Mouse (Mus musculus) G1E (cell line): ENCODE results near the gene Slc7a9. TPM values are rescaled to one million over a fixed set of nuclear protein-coding genes. Genes with fewer than 3 reads are reported as not detected.

Source experiments
- ATAC-seq: 2 replicates; pipeline ENCODE4 v1.8.0; 2016; ENCODE audit warnings: mild to moderate bottlenecking; ENCODE audit not compliant: insufficient number of reproducible peaks, poor library complexity, low FRiP score, severe bottlenecking; ENCODE audit errors: extremely low read depth
- DNase-seq: peaks from one replicate; pipeline ENCODE4 v3.0.0; 2012; ENCODE audit warnings: low spot score
- H3K27me3 ChIP-seq: 2 replicates; pipeline ENCODE4 v1.6.1; 2012; ENCODE audit warnings: mild to moderate bottlenecking, low read length, inconsistent platforms; ENCODE audit not compliant: insufficient read depth
- H3K36me3 ChIP-seq: replicated peaks from 2 replicates; pipeline ENCODE3; 2012; ENCODE audit warnings: mild to moderate bottlenecking, inconsistent platforms
- H3K4me1 ChIP-seq: 2 replicates; pipeline ENCODE4 v1.6.1; 2012; ENCODE audit warnings: low read depth, low read length, inconsistent platforms, mixed read lengths; ENCODE audit not compliant: insufficient read depth
- H3K4me3 ChIP-seq: 2 replicates; pipeline ENCODE4 v1.5.1; 2012; ENCODE audit warnings: low read depth, mild to moderate bottlenecking, inconsistent platforms, low read length, moderate library complexity, mixed read lengths
- H3K9me3 ChIP-seq: replicated peaks from 2 replicates; pipeline ENCODE4 v1.6.1; 2012; ENCODE audit warnings: inconsistent platforms
- CTCF ChIP-seq: IDR thresholded peaks from 2 replicates; pipeline ENCODE4 v1.5.1; 2012; ENCODE audit warnings: low read depth, low read length, inconsistent platforms, mixed read lengths
- GATA1 ChIP-seq: IDR thresholded peaks from 2 replicates; pipeline ENCODE4 v1.6.1; 2012; ENCODE audit warnings: borderline replicate concordance, low read length, inconsistent platforms, mixed read lengths
- GATA2 ChIP-seq: IDR thresholded peaks from 2 replicates; pipeline ENCODE4 v1.6.1; 2012; ENCODE audit warnings: low read depth, low read length, inconsistent platforms, borderline replicate concordance
- POLR2AphosphoS5 ChIP-seq: IDR thresholded peaks from 2 replicates; pipeline ENCODE4 v1.6.1; 2012; ENCODE audit warnings: low read depth, low read length, inconsistent platforms; ENCODE audit not compliant: insufficient replicate concordance
- TAL1 ChIP-seq: conservative IDR thresholded peaks from 2 replicates; pipeline ENCODE4 v1.6.1; 2012; ENCODE audit warnings: low read depth, low read length, inconsistent platforms, mixed read lengths
- polyA plus RNA-seq: library from polyadenylated mRNA; stranded (reverse); fragments of >175 nt; gene quantifications from 2 replicates; pipeline ENCODE4 v1.2.3, GENCODE M21; 2012
- total RNA-seq, 2 experiments: library from RNA; stranded (forward) in 1 of 2; stranded (reverse) in 1 of 2; fragments of 200-1000 nt in 1 of 2; fragments of >200 nt in 1 of 2; fragmentation: Nextera tagmentation in 1 of 2; gene quantifications; 2 replicates each; pipeline ENCODE4 v1.2.3; 2014 to 2017

The Slc7a9 gene
- total and polyA plus RNA-seq, 3 experiments = 0.16 TPM; not detected in 2

DNA sequence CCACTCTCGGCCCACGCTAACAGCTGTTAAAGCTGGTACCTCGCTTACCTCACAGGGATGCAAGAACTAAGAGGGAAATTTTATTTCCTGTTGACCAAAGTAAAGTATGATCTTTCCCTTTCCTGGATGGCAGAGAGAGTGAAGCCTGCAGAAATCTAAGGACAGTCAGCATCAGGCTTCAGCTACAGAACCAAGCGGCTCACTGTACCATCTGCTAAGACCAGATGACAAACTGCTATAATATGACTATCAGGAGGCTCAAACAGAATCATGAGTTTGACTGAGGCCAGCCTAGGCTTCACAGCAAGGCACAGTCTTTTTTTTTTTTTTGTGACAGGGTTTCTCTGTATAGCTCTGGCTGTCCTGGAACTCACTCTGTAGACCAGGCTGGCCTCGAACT lies 16.4 kb downstream of the Slc7a9 start:
- no peaks in the 10 kb centered on the region for H3K36me3 ChIP-seq
- no peak overlapping the region for H3K4me3 ChIP-seq
- H3K4me1 ChIP-seq = no peaks in the 10 kb centered on the region
- no peak for DNase-seq
- H3K27me3 ChIP-seq = no peaks in the 10 kb centered on the region
- no peaks in the 10 kb centered on the region for H3K9me3 ChIP-seq
- TF ChIP-seq CTCF (no peak), GATA2 (no peak), TAL1 (no peak), POLR2AphosphoS5 (no peak)
- no peak for ATAC-seq

- Histone ChIP-seq H3K36me3 (no peaks in the 10 kb centered on the region), H3K4me1 (0 out of 2 replicates have a peak, but pooled peaks cover 3% of the 10 kb centered on the region), H3K9me3 (no peaks in the 10 kb centered on the region), H3K4me3 (no peak overlapping the region), H3K27me3 (no peaks in the 10 kb centered on the region)
- ATAC-seq = no peak
- TF ChIP-seq CTCF = no peak
- TF ChIP-seq GATA2 = no peak
- TF ChIP-seq GATA1 = no peak
- TF ChIP-seq POLR2AphosphoS5 = no peak
- TF ChIP-seq TAL1 = no peak
- no peak for DNase-seq
Observed at GRCm38 (mm10) chr7:35467856-35468255, 19.3 kb downstream of the Slc7a9 start.

GRCm38 (mm10) chr7:35470794-35471193 lies 22.2 kb downstream of the Slc7a9 start:
- H3K9me3 ChIP-seq = no peaks in the 10 kb centered on the region
- TF ChIP-seq GATA1 (no peak), GATA2 (no peak), CTCF (no peak), POLR2AphosphoS5 (no peak), TAL1 (no peak)
- ATAC-seq (no peak), DNase-seq (no peak)
- 0 out of 2 replicates have a peak, but pooled peaks cover 4% of the 10 kb centered on the region for H3K27me3 ChIP-seq
- no peak overlapping the region for H3K4me3 ChIP-seq
- 0 out of 2 replicates have a peak, but pooled peaks cover 6% of the 10 kb centered on the region for H3K4me1 ChIP-seq
- H3K36me3 ChIP-seq = no peaks in the 10 kb centered on the region

DNA sequence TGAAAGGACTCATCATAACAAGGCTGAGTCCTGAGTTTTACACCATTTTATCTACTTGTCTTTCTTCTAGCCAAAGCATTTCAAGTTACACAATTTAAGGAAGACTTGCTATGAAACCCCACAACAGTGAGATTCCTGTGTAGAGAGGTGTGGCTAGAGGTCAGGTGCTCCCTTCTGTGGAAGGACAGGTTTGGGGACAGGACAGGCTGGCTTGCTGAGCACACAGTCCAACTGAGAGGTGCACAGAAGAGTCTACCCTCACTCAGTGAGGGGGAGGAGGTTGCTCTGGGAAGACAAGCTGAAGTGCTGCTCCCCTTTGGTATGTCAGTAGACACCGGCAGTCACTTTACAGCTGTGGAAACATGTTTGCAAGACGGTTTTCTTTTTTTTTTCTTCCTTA lies 27.9 kb downstream of the Slc7a9 start:
- Histone ChIP-seq H3K4me3 (no peak overlapping the region), H3K27me3 (0 out of 2 replicates have a peak, but pooled peaks cover 4% of the 10 kb centered on the region), H3K36me3 (no peaks in the 10 kb centered on the region), H3K9me3 (no peaks in the 10 kb centered on the region), H3K4me1 (0 out of 2 replicates have a peak, but pooled peaks cover 6% of the 10 kb centered on the region)
- no peak for DNase-seq
- no peak for ATAC-seq
- TF ChIP-seq GATA1 (no peak), TAL1 (no peak), POLR2AphosphoS5 (no peak), CTCF (no peak), GATA2 (no peak)

DNA sequence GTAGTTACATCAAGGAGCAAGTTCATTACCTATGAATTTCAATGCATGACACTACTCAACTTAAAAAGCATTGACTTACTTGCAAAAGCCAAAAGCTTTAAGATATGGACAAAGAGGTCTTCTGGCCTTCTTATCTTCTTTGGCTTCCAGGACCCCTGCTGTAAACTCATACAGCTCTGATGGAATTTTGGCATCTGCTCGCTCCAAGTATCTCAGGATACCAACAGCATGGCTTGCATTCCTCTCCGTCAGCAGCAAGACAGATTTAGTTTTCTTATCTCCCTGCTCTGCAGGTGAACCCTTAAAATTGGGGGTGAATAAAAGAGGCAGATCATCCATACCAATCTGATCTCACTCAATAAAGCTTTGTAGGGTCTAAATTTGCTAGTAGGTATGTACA lies 36.5 kb downstream of the Slc7a9 start:
- ATAC-seq = no peak
- no peak for DNase-seq
- Histone ChIP-seq H3K36me3 (no peaks in the 10 kb centered on the region), H3K4me1 (no peaks in the 10 kb centered on the region), H3K27me3 (no peaks in the 10 kb centered on the region), H3K4me3 (no peak overlapping the region), H3K9me3 (no peaks in the 10 kb centered on the region)
- TF ChIP-seq TAL1 (no peak), GATA1 (no peak), POLR2AphosphoS5 (no peak), CTCF (no peak), GATA2 (no peak)

GRCm38 (mm10) chr7:35486553-35486952 lies 38.0 kb downstream of the Slc7a9 start:
- Histone ChIP-seq H3K9me3 (no peaks in the 10 kb centered on the region), H3K36me3 (no peaks in the 10 kb centered on the region), H3K4me1 (no peaks in the 10 kb centered on the region), H3K4me3 (no peak overlapping the region), H3K27me3 (0 out of 2 replicates have a peak, but pooled peaks cover 2% of the 10 kb centered on the region)
- TF ChIP-seq CTCF (no peak), GATA1 (no peak), GATA2 (no peak), TAL1 (no peak), POLR2AphosphoS5 (no peak)
- DNase-seq (no peak), ATAC-seq (no peak)

DNA sequence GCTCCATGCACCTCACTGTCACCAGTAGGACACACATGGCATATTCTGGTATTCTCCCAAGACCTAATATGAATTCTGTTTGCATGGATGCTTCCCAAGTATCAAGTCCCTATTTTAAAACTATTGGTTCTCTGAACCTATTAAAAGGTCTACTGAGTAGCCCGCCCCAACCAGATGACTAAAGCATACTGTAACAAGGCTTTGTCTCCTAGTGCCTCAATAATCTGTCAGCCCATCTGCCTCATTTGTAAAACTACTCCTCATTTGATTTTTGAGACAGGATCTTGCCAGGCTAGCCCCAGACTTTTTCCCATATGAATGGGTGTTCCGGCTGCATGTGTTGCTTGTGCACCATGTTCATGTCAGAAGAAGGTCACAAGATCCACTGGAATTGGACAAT lies 41.6 kb downstream of the Slc7a9 start:
- no peaks in the 10 kb centered on the region for H3K4me1 ChIP-seq
- no peak for DNase-seq
- no peaks in the 10 kb centered on the region for H3K36me3 ChIP-seq
- TF ChIP-seq GATA2 (no peak), CTCF (no peak), GATA1 (no peak), TAL1 (no peak), POLR2AphosphoS5 (no peak)
- no peak overlapping the region for H3K4me3 ChIP-seq
- H3K9me3 ChIP-seq = no peaks in the 10 kb centered on the region
- H3K27me3 ChIP-seq = 0 out of 2 replicates have a peak, but pooled peaks cover 4% of the 10 kb centered on the region
- ATAC-seq = no peak
